Mouse (Mus musculus) neutrophil, adult 83 days (primary cell): ENCODE results near the gene Slc15a3. TPM values are rescaled to one million over a fixed set of nuclear protein-coding genes. Genes with fewer than 3 reads are reported as not detected.

Experiments
- total RNA-seq, 2 experiments: library from RNA; stranded (reverse); gene quantifications; one replicate each; pipeline ENCODE4 v1.2.4; 2023

Slc15a3 gene
- total RNA-seq: 100 to 1,000 TPM; 131 to 142 TPM

GRCm38 (mm10) chr19:10839010-10839892 lies at the start of gene Slc15a3:
TSS of gene Slc15a3 (plus strand) at chr19:10839727.

DNA sequence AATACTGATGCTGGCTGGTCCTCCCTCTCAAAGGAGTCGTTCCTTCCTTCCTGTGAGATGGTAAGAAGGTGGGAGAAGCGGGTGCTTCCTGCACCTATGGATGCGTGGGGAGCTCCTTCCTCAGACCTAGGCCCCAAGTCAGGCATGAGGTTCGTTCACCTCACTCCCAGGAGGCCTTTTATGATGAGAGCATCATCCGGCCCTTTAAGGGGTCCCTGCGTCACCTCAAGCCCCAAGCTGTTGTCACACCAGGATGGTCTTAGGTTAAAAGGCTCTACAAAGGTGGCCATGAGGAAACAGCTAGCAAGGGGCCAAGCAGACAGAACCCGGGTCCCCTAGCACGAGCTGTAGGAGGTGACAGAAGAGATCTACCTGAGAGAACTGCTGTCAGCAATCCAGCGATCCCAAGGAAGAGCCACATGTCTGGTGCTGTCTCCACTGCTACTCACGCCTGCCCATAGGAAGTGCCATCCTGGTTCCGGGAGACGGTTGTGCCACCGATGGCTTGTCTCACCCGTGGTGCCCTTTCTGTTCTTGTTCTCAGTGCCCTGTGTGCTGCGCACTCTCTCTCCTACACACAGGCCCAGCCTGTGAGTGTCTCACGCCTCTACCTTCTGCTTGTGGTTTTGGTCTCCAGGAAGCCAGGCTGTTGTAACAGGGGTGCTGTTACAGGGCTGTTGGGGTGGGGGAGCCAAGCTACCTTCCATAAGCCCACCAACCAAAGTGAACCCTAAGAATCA lies 9.9 kb upstream of the Slc15a3 start, which contains the start of gene Cd6:
Gene Cd6, minus strand, starts transcription at position 623 of the 740 bp plus-strand sequence.

GRCm38 (mm10) chr19:10869886-10870527 lies 30.5 kb downstream of the Slc15a3 start, which contains the start of gene Tmem132a:
TSS of gene Tmem132a (minus strand) at chr19:10869940.

GRCm38 (mm10) chr19:10881426-10882154 lies 42.1 kb downstream of the Slc15a3 start, which contains the start of gene Tmem109:
TSS of gene Tmem109 (minus strand) at chr19:10882001.

GRCm38 (mm10) chr19:10895016-10895528 lies 55.5 kb downstream of the Slc15a3 start, which contains the start of gene Prpf19:
TSS of gene Prpf19 (plus strand) at chr19:10895231.

Other genes starting within 250 kb of the Slc15a3 start
- 100 to 1,000 TPM; 103 to 114 TPM for gene Ddb1, start 234.4 kb upstream of the Slc15a3 start, total RNA-seq
- gene Tkfc, start 234.1 kb upstream of the Slc15a3 start, total RNA-seq: 1 to 10 TPM; 6.6 to 8.1 TPM
- 1 to 10 TPM in 1 of 2 experiments, under 1 TPM in 1; 0.46 to 1.2 TPM for gene Vwce, start 205.5 kb upstream of the Slc15a3 start, total RNA-seq
- gene Pga5, start 161.7 kb upstream of the Slc15a3 start, total RNA-seq: not detected
- 10 to 100 TPM; 44.6 to 48.3 TPM for gene Vps37c, start 151.0 kb upstream of the Slc15a3 start, total RNA-seq
- under 1 TPM in 1 of 2 experiments, not detected in 1; 0.22 TPM for gene Cd5, start 100.7 kb upstream of the Slc15a3 start, total RNA-seq
- 1 to 10 TPM in 1 of 2 experiments, under 1 TPM in 1; 0.99 to 2.1 TPM for gene Cd6, start 9.7 kb upstream of the Slc15a3 start, total RNA-seq
- gene Tmem132a, start 30.2 kb downstream of the Slc15a3 start, total RNA-seq: under 1 TPM; 0.31 to 0.81 TPM
- gene Tmem109, start 42.3 kb downstream of the Slc15a3 start, total RNA-seq: 10 to 100 TPM; 27.1 to 32.1 TPM
- 10 to 100 TPM; 56.9 to 59.5 TPM for gene Prpf19, start 55.5 kb downstream of the Slc15a3 start, total RNA-seq
- gene Zp1, start 80.9 kb downstream of the Slc15a3 start, total RNA-seq: not detected
- not detected for gene Ptgdr2, start 97.4 kb downstream of the Slc15a3 start, total RNA-seq
- gene Ccdc86, start 109.5 kb downstream of the Slc15a3 start, total RNA-seq: 10 to 100 TPM; 10.7 to 11.5 TPM
- gene Ms4a10, start 134.9 kb downstream of the Slc15a3 start, total RNA-seq: not detected
- gene Ms4a15, start 153.5 kb downstream of the Slc15a3 start, total RNA-seq: not detected
- not detected for gene Ms4a18, start 178.3 kb downstream of the Slc15a3 start, total RNA-seq
- 10 to 100 TPM; 41.2 to 41.4 TPM for gene Ms4a8a, start 241.4 kb downstream of the Slc15a3 start, total RNA-seq